Mouse (Mus musculus) MEL (cell line): ENCODE measurements around the gene Cc2d2b. TPM values are rescaled to one million over a fixed set of nuclear protein-coding genes. Genes with fewer than 3 reads are reported as not detected.

Source experiments
- DNase-seq: peaks from one replicate; pipeline ENCODE4 v3.0.0; 2011; ENCODE audit warnings: low read depth, low spot score
- H3K27ac ChIP-seq: 2 replicates; pipeline ENCODE4 v1.5.1; 2012; ENCODE audit warnings: low read depth, mild to moderate bottlenecking, control low read depth, low read length, moderate library complexity; ENCODE audit not compliant: control insufficient read depth
- H3K27me3 ChIP-seq, 2 experiments: fragments of 150-350 bp in 1 of 2; sonication (generic) in 1 of 2; 2 replicates each; pipeline ENCODE4 v1.6.1; 2012; ENCODE audit warnings: low read length in 2 of 2, mild to moderate bottlenecking in 2 of 2, improper control_type of control experiment in 1 of 2, moderate library complexity in 1 of 2; ENCODE audit not compliant: insufficient read depth in 2 of 2, control insufficient read depth in 1 of 2
- H3K36me3 ChIP-seq, 2 experiments: 2 replicates each; pipeline ENCODE4 v1.6.1; 2012 to 2014; ENCODE audit warnings: low read length in 2 of 2, improper control_type of control experiment in 1 of 2, inconsistent platforms in 1 of 2, mild to moderate bottlenecking in 1 of 2; ENCODE audit not compliant: insufficient read depth in 2 of 2, control insufficient read depth in 1 of 2
- H3K4me1 ChIP-seq, 2 experiments: fragments of 150-350 bp in 1 of 2; sonication (generic) in 1 of 2; 2 replicates each; pipeline ENCODE4 v1.6.1; 2012; ENCODE audit warnings: low read length in 2 of 2, improper control_type of control experiment in 1 of 2, mild to moderate bottlenecking in 1 of 2; ENCODE audit not compliant: insufficient read depth in 2 of 2, control insufficient read depth in 1 of 2
- H3K4me3 ChIP-seq, 2 experiments: fragments of 150-350 bp in 1 of 2; sonication (generic) in 1 of 2; 2 replicates each; pipeline ENCODE4 v1.5.1; 2012; ENCODE audit warnings: low read depth in 2 of 2, low read length in 2 of 2, mild to moderate bottlenecking in 2 of 2, moderate library complexity in 2 of 2, control low read depth in 1 of 2, improper control_type of control experiment in 1 of 2; ENCODE audit not compliant: control insufficient read depth in 1 of 2, insufficient read depth in 1 of 2
- H3K79me2 ChIP-seq: 2 replicates; pipeline ENCODE4 v1.6.1; 2012; ENCODE audit warnings: mild to moderate bottlenecking, low read length, moderate library complexity; ENCODE audit not compliant: control insufficient read depth, poor library complexity, insufficient read depth
- H3K9ac ChIP-seq: 2 replicates; pipeline ENCODE4 v1.6.1; 2012; ENCODE audit warnings: low read depth, mild to moderate bottlenecking, control low read depth, low read length, moderate library complexity; ENCODE audit not compliant: control insufficient read depth, poor library complexity, severe bottlenecking
- H3K9me3 ChIP-seq: fragments of 150-350 bp; sonication (generic); replicated peaks from 2 replicates; pipeline ENCODE4 v1.6.1; 2012; ENCODE audit warnings: mild to moderate bottlenecking, low read length, improper control_type of control experiment, moderate library complexity; ENCODE audit not compliant: insufficient read depth
- BHLHE40 ChIP-seq: IDR thresholded peaks from 2 replicates; pipeline ENCODE4 v1.6.1; 2012; ENCODE audit warnings: low read depth, mild to moderate bottlenecking, inconsistent platforms, low read length, improper control_type of control experiment, borderline replicate concordance
- CHD2 ChIP-seq: IDR thresholded peaks from 2 replicates; pipeline ENCODE4 v1.6.1; 2011; ENCODE audit warnings: low read length, improper control_type of control experiment
- CTCF ChIP-seq, 3 experiments: IDR thresholded peaks in 2 of 3; conservative IDR thresholded peaks in 1 of 3; 2 replicates each; pipeline ENCODE4 v1.5.1; 2011 to 2012; ENCODE audit warnings: low read length in 3 of 3, low read depth in 2 of 3, mild to moderate bottlenecking in 2 of 3, improper control_type of control experiment in 1 of 3, inconsistent platforms in 1 of 3, mixed read lengths in 1 of 3, moderate library complexity in 1 of 3; ENCODE audit not compliant: control insufficient read depth in 1 of 3, insufficient read depth in 1 of 3, poor library complexity in 1 of 3, severe bottlenecking in 1 of 3
- E2F4 ChIP-seq: IDR thresholded peaks from 2 replicates; pipeline ENCODE4 v1.6.1; 2011; ENCODE audit warnings: low read depth, low read length, improper control_type of control experiment, borderline replicate concordance
- ELF1 ChIP-seq: IDR thresholded peaks from 2 replicates; pipeline ENCODE4 v1.6.1; 2014; ENCODE audit warnings: low read depth, mild to moderate bottlenecking, inconsistent platforms, low read length, improper control_type of control experiment, moderate library complexity
- GABPA ChIP-seq: IDR thresholded peaks from 2 replicates; pipeline ENCODE4 v1.6.1; 2012; ENCODE audit warnings: low read depth, mild to moderate bottlenecking, inconsistent platforms, low read length, improper control_type of control experiment, moderate library complexity
- GATA1 ChIP-seq: IDR thresholded peaks from 2 replicates; pipeline ENCODE4 v1.6.1; 2011; ENCODE audit warnings: low read depth, low read length, improper control_type of control experiment
- MAX ChIP-seq: IDR thresholded peaks from 2 replicates; pipeline ENCODE4 v1.6.1; 2011; ENCODE audit warnings: low read length, improper control_type of control experiment
- MEF2A ChIP-seq: IDR thresholded peaks from 2 replicates; pipeline ENCODE4 v1.6.1; 2014; ENCODE audit warnings: low read depth, mild to moderate bottlenecking, inconsistent platforms, low read length, improper control_type of control experiment; ENCODE audit not compliant: poor library complexity, insufficient replicate concordance, severe bottlenecking; ENCODE audit errors: extremely low read depth
- MXI1 ChIP-seq: IDR thresholded peaks from 2 replicates; pipeline ENCODE4 v1.6.1; 2011; ENCODE audit warnings: mild to moderate bottlenecking, low read depth, low read length, improper control_type of control experiment
- MYB ChIP-seq: IDR thresholded peaks from 2 replicates; pipeline ENCODE4 v1.6.1; 2011; ENCODE audit warnings: mild to moderate bottlenecking, low read depth, low read length, improper control_type of control experiment
- MYC ChIP-seq: IDR thresholded peaks from 2 replicates; pipeline ENCODE4 v1.6.1; 2011; ENCODE audit warnings: low read depth, mild to moderate bottlenecking, low read length, improper control_type of control experiment, moderate library complexity
- NELFE ChIP-seq: IDR thresholded peaks from 2 replicates; pipeline ENCODE4 v1.6.1; 2011; ENCODE audit warnings: low read depth, low read length, improper control_type of control experiment
- POLR2A ChIP-seq, 2 experiments: IDR thresholded peaks; 2 replicates each; pipeline ENCODE4 v1.6.1; 2011 to 2012; ENCODE audit warnings: low read length in 2 of 2, mild to moderate bottlenecking in 2 of 2, control low read depth in 1 of 2, improper control_type of control experiment in 1 of 2, low read depth in 1 of 2, moderate library complexity in 1 of 2; ENCODE audit not compliant: control insufficient read depth in 1 of 2, insufficient read depth in 1 of 2, poor library complexity in 1 of 2
- POLR2AphosphoS5 ChIP-seq: IDR thresholded peaks from 2 replicates; pipeline ENCODE4 v1.6.1; 2012; ENCODE audit warnings: low read depth, borderline replicate concordance, mild to moderate bottlenecking, inconsistent platforms, low read length, moderate library complexity, mixed read lengths
- RCOR1 ChIP-seq: IDR thresholded peaks from 2 replicates; pipeline ENCODE4 v1.6.1; 2012; ENCODE audit warnings: low read depth, mild to moderate bottlenecking, inconsistent platforms, low read length, improper control_type of control experiment
- SMC3 ChIP-seq: IDR thresholded peaks from 2 replicates; pipeline ENCODE4 v1.6.1; 2011; ENCODE audit warnings: low read depth, low read length, improper control_type of control experiment
- TAL1 ChIP-seq: IDR thresholded peaks from 2 replicates; pipeline ENCODE4 v1.6.1; 2012; ENCODE audit warnings: mild to moderate bottlenecking, inconsistent platforms, low read length, moderate library complexity, mixed read lengths
- TBP ChIP-seq: IDR thresholded peaks from 2 replicates; pipeline ENCODE4 v1.8.0; 2011; ENCODE audit warnings: low read depth, low read length, improper control_type of control experiment
- TCF12 ChIP-seq: IDR thresholded peaks from 2 replicates; pipeline ENCODE4 v1.6.1; 2014; ENCODE audit warnings: low read depth, mild to moderate bottlenecking, inconsistent platforms, low read length, improper control_type of control experiment, moderate library complexity
- UBTF ChIP-seq: IDR thresholded peaks from 2 replicates; pipeline ENCODE4 v1.6.1; 2012; ENCODE audit warnings: low read depth, mild to moderate bottlenecking, inconsistent platforms, low read length, improper control_type of control experiment, moderate library complexity, borderline replicate concordance; ENCODE audit not compliant: insufficient read depth
- USF1 ChIP-seq: IDR thresholded peaks from 2 replicates; pipeline ENCODE4 v1.6.1; 2014; ENCODE audit warnings: low read depth, mild to moderate bottlenecking, inconsistent platforms, low read length, improper control_type of control experiment, moderate library complexity
- ZC3H11A ChIP-seq: IDR thresholded peaks from 2 replicates; pipeline ENCODE4 v1.6.1; 2012; ENCODE audit warnings: low read depth, mild to moderate bottlenecking, inconsistent platforms, low read length, improper control_type of control experiment
- ZKSCAN1 ChIP-seq: IDR thresholded peaks from 2 replicates; pipeline ENCODE4 v1.6.1; 2012; ENCODE audit warnings: low read depth, mild to moderate bottlenecking, inconsistent platforms, low read length, improper control_type of control experiment, moderate library complexity
- ZMIZ1 ChIP-seq: IDR thresholded peaks from 2 replicates; pipeline ENCODE4 v1.6.1; 2012; ENCODE audit warnings: low read depth, mild to moderate bottlenecking, inconsistent platforms, low read length, improper control_type of control experiment, moderate library complexity
- ZNF384 ChIP-seq: IDR thresholded peaks from 2 replicates; pipeline ENCODE4 v1.6.1; 2012; ENCODE audit warnings: low read depth, mild to moderate bottlenecking, inconsistent platforms, low read length, improper control_type of control experiment
- polyA plus RNA-seq, 2 experiments: library from polyadenylated mRNA; stranded (reverse) in 1 of 2; unstranded in 1 of 2; fragments of >175 nt in 1 of 2; fragments of >200 nt in 1 of 2; gene quantifications; 2 replicates each; pipeline versions ENCODE4 v1.2.1 to v1.2.4; 2012; ENCODE audit warnings: low replicate concordance in 2 of 2, low read depth in 1 of 2; ENCODE audit not compliant: insufficient read length in 2 of 2, insufficient read depth in 1 of 2, missing spikeins in 1 of 2
- total RNA-seq: library from RNA; depleted of rRNA; stranded (reverse); fragments of 300-350 nt; gene quantifications from 2 replicates; pipeline ENCODE4 v1.2.3, GENCODE M21; 2012

Gene Cc2d2b
- total and polyA plus RNA-seq, 3 experiments: not detected

GRCm38 (mm10) chr19:40726148-40726547 is 22.4 kb upstream of the Cc2d2b start:
- TF ChIP-seq GATA1 (no peak), SMC3 (no peak), CTCF (IDR thresholded peaks at IDR 0.05 in 2 of 3, conservative IDR thresholded peaks at IDR 0.05 in 1 of 3; ENCODE audit: control insufficient read depth in 1 of 3, insufficient read depth in 1 of 3, low read depth in 2 of 3, low read length in 3 of 3, poor library complexity in 1 of 3, severe bottlenecking in 1 of 3) (no peak), TAL1 (no peak), POLR2A (IDR thresholded peaks at IDR 0.05; ENCODE audit: control insufficient read depth in 1 of 2, insufficient read depth in 1 of 2, low read depth in 1 of 2, low read length in 2 of 2, poor library complexity in 1 of 2) (no peak), MXI1 (no peak), ZMIZ1 (no peak), ZNF384 (no peak), RCOR1 (no peak), TBP (no peak), USF1 (no peak), E2F4 (no peak), TCF12 (no peak), CHD2 (no peak), UBTF (no peak), POLR2AphosphoS5 (no peak), ZC3H11A (no peak), BHLHE40 (no peak), MAX (no peak), ELF1 (no peak)
- Histone ChIP-seq H3K4me3 (no peak overlapping the region), H3K79me2 (no peaks in the 10 kb centered on the region), H3K4me1 (no peaks in the 10 kb centered on the region), H3K27ac (no peak overlapping the region), H3K9ac (no peak overlapping the region), H3K36me3 (no peaks in the 10 kb centered on the region), H3K9me3 (no peaks in the 10 kb centered on the region), H3K27me3 (peaks cover 0 to 6% of the 10 kb centered on the region in 2 experiments)
- no peak for DNase-seq

GRCm38 (mm10) chr19:40726614-40727013 is 21.9 kb upstream of the Cc2d2b start:
- TF ChIP-seq GABPA (no peak), UBTF (no peak), POLR2A (IDR thresholded peaks at IDR 0.05; ENCODE audit: control insufficient read depth in 1 of 2, insufficient read depth in 1 of 2, low read depth in 1 of 2, low read length in 2 of 2, poor library complexity in 1 of 2) (no peak), ZKSCAN1 (no peak), MYC (no peak), NELFE (no peak), USF1 (no peak), CTCF (IDR thresholded peaks at IDR 0.05 in 2 of 3, conservative IDR thresholded peaks at IDR 0.05 in 1 of 3; ENCODE audit: control insufficient read depth in 1 of 3, insufficient read depth in 1 of 3, low read depth in 2 of 3, low read length in 3 of 3, poor library complexity in 1 of 3, severe bottlenecking in 1 of 3) (no peak), TAL1 (no peak), RCOR1 (no peak), ELF1 (no peak), MYB (no peak), MAX (no peak), MEF2A (no peak), POLR2AphosphoS5 (no peak), TBP (no peak)
- TF ChIP-seq, all 39 proteins: peak for 0
- Histone ChIP-seq H3K27ac (no peak overlapping the region), H3K4me1 (no peaks in the 10 kb centered on the region), H3K36me3 (no peaks in the 10 kb centered on the region), H3K4me3 (no peak overlapping the region), H3K79me2 (no peaks in the 10 kb centered on the region), H3K9me3 (no peaks in the 10 kb centered on the region), H3K27me3 (peaks cover 0 to 6% of the 10 kb centered on the region in 2 experiments), H3K9ac (no peak overlapping the region)
- no peak for DNase-seq
